14 mouse cellular contexts compared by ENCODE assay signal in genomic region chr19:20437043-20437442, GRCm38 (mm10). TPM values are rescaled to one million over a fixed set of nuclear protein-coding genes. Genes with fewer than 3 reads are reported as not detected.
A peak's percentile ranks its signal among the peaks of the same experiment; 100 is the strongest.
DNase-seq lines count a peak whose midpoint lies in the region; ATAC-seq and TF ChIP-seq lines count a peak whose summit lies in the region.
"Had no signal": no experiment of that assay in that cellular context is flagged by ENCODE, and none has a peak within 500 bp of the region (broad histone marks: within the 10 kb centered on the region; RNA-seq: fewer than 3 reads in every experiment).

No protein-coding gene starts in this region.

- in situ Hi-C loops in Patski (cut with MboI; ENCODE audit: low pct_unique_long_range_greater_than_20kb) = loop anchor here (5.0 kb wide), 1 partner anchor 75 kb away; no protein-coding TSS in a partner anchor

- no peaks in the 10 kb centered on the region for H3K4me1 ChIP-seq in lung, postnatal 0 days (ENCODE audit: insufficient read depth, low read depth, low read length)

- no peaks in the 10 kb centered on the region for H3K9me3 ChIP-seq in lung, postnatal 0 days (ENCODE audit: low read length)

- POLR2A ChIA-PET in Patski (lab: Charles Lee) = interaction anchor here (0.5 kb wide), 1 partner anchor 600 kb away, joined by 4 read pairs; no protein-coding TSS in a partner anchor

- H3K27me3 ChIP-seq in Patski = peaks cover 4% of the 10 kb centered on the region
- no peaks in the 10 kb centered on the region for H3K27me3 ChIP-seq in lung, postnatal 0 days (replicated peaks; ENCODE audit: insufficient read depth, low read length)

- TF ChIP-seq CTCF in Patski (IDR thresholded peaks at IDR 0.05) = no peak
- peak; percentile 42 for TF ChIP-seq CTCF in lung, postnatal 0 days (IDR thresholded peaks at IDR 0.05)

- no peaks in the 10 kb centered on the region for H3K36me3 ChIP-seq in lung, postnatal 0 days (ENCODE audit: insufficient read depth, low read length)

- H3K4me2 ChIP-seq in lung, postnatal 0 days (replicated peaks; ENCODE audit: low read depth, low read length) = no peak overlapping the region

- ATAC-seq in Patski = peak; percentile 84
- ATAC-seq in lung, postnatal 0 days = peak; percentile 74
- ATAC-seq in frontal cortex, adult (ENCODE audit: low TSS enrichment) = no peak

- H3K4me3 ChIP-seq in lung, postnatal 0 days (ENCODE audit: low read depth, low read length) = no peak overlapping the region
- H3K4me3 ChIP-seq: erythroblast, embryonic 14.5 days had no signal

- no peak overlapping the region for H3K9ac ChIP-seq in lung, postnatal 0 days (replicated peaks; ENCODE audit: low read depth)

- 37% methylated on average over 5 of the region's 5 CpGs for WGBS in lung, postnatal 0 days

- no peak for TF ChIP-seq EP300 in lung, postnatal 0 days (IDR thresholded peaks at IDR 0.05)

- CTCF ChIA-PET in Patski (lab: Charles Lee) = interaction anchor here (1.5 to 4.1 kb wide), 2 partner anchors 74 to 327 kb away, joined by 3 to 26 read pairs; no protein-coding TSS in a partner anchor

- no peak overlapping the region for H3K27ac ChIP-seq in lung, postnatal 0 days (ENCODE audit: low read length)

- intact Hi-C loops in gastrocnemius, postnatal 14 days (cut with DNase I; ENCODE audit: low total_unique reads) = no loop called here

- peak; percentile 37 for DNase-seq in gastrocnemius, postnatal 14 days
- no peak for DNase-seq in gastrocnemius, postnatal 25 days
- DNase-seq in ovary, postnatal 36 days (ENCODE audit: low spot score) = peak; percentile 14
- no peak for DNase-seq in ovary, postnatal 14 days (ENCODE audit: low spot score)
- DNase-seq in Patski (ENCODE audit: low read depth, low spot score) = no peak
- peak; percentile 55 for DNase-seq in lung, postnatal 0 days (ENCODE audit: low spot score)
- DNase-seq in spleen, postnatal 10 days (ENCODE audit: low spot score in 2 of 2) = no peak
- DNase-seq: adrenal gland, postnatal 36 days; embryo, embryonic 11 days; kidney, adult 8-10 months; midbrain, embryonic 14.5 days; thymus, postnatal 14 days had no signal

RNA-seq across cellular contexts. Expression of gene Anxa1, which starts 46.3 kb away (rescaled TPM):
- 10 to 100 TPM; 21.7 to 22.2 TPM for total RNA-seq in gastrocnemius, postnatal 14 days (2021)
- total RNA-seq in gastrocnemius, postnatal 25 days (2021) = 10 to 100 TPM; 16.2 to 31.0 TPM
- polyA plus RNA-seq in Patski (2021) = 537 TPM
- 505 and 526 TPM in 2 replicates for polyA plus RNA-seq in lung, postnatal 0 days (2015; fragmentation: Nextera tagmentation; extraction: Ambion mirVana)
- polyA plus RNA-seq: erythroblast, embryonic 14.5 days had no signal

RNA-seq across cellular contexts. Expression of gene Aldh1a1, which starts 55.5 kb away (rescaled TPM):
- 10 to 100 TPM; 25.3 to 47.9 TPM for total RNA-seq in gastrocnemius, postnatal 14 days (2021)
- total RNA-seq in gastrocnemius, postnatal 25 days (2021) = 100 to 1,000 TPM; 117 to 149 TPM
- 80.5 TPM for polyA plus RNA-seq in Patski (2021)
- 126 and 158 TPM in 2 replicates for polyA plus RNA-seq in lung, postnatal 0 days (2015; fragmentation: Nextera tagmentation; extraction: Ambion mirVana)
- polyA plus RNA-seq: erythroblast, embryonic 14.5 days had no signal

Comparison
In these comparisons a context has a peak if more than half of its experiments do, and no peak if none do; other contexts are left out.
1. DNase-seq: peak in gastrocnemius, postnatal 14 days (single experiment), ovary, postnatal 36 days (single experiment) and lung, postnatal 0 days (single experiment); none in gastrocnemius, postnatal 25 days (single experiment), ovary, postnatal 14 days (single experiment), Patski (single experiment) and spleen, postnatal 10 days (0 of 2).